Mouse (Mus musculus) macrophage (primary cell): ENCODE measurements around the gene Tmed9. TPM values are rescaled to one million over a fixed set of nuclear protein-coding genes. Genes with fewer than 3 reads are reported as not detected.

Experiments used
- polyA plus RNA-seq: library from polyadenylated mRNA; stranded (reverse); fragments of 250-400 nt; gene quantifications from 3 replicates; pipeline ENCODE4 v1.2.4, GENCODE M21; 2018; ENCODE audit warnings: inconsistent platforms

The Tmed9 gene
- polyA plus RNA-seq, 1 experiment from 2014 or later: 100 TPM

Other genes starting within 250 kb of the Tmed9 start
- gene Mxd3, start 243.9 kb upstream of the Tmed9 start, polyA plus RNA-seq: 0.43 to 1.1 TPM in 2 of 3 replicates, not detected in the other
- gene Lman2, start 210.9 kb upstream of the Tmed9 start, polyA plus RNA-seq: 69.2 to 91.5 TPM (median 78.4 TPM) in 3 replicates
- 3.6 to 11.3 TPM (median 8.4 TPM) in 3 replicates for gene Rgs14, start 204.0 kb upstream of the Tmed9 start, polyA plus RNA-seq
- gene Slc34a1, start 175.5 kb upstream of the Tmed9 start, polyA plus RNA-seq: not detected in 3 replicates
- gene Pfn3, start 158.5 kb upstream of the Tmed9 start, polyA plus RNA-seq: not detected in 3 replicates
- not detected in 3 replicates for gene F12, start 146.9 kb upstream of the Tmed9 start, polyA plus RNA-seq
- 8.4 to 12.3 TPM (median 10.1 TPM) in 3 replicates for gene Grk6, start 128.7 kb upstream of the Tmed9 start, polyA plus RNA-seq
- gene Prr7, start 109.5 kb upstream of the Tmed9 start, polyA plus RNA-seq: 0.27 TPM in 1 of 3 replicates, not detected in the others
- 0.10 TPM in 1 of 3 replicates, not detected in the others for gene Dbn1, start 85.6 kb upstream of the Tmed9 start, polyA plus RNA-seq
- 0.40 to 3.3 TPM (median 0.44 TPM) in 3 replicates for gene Pdlim7, start 60.1 kb upstream of the Tmed9 start, polyA plus RNA-seq
- 6.1 to 22.8 TPM (median 15.9 TPM) in 3 replicates for gene Dok3, start 44.4 kb upstream of the Tmed9 start, polyA plus RNA-seq
- 26.5 to 32.5 TPM (median 27.1 TPM) in 3 replicates for gene Ddx41, start 37.1 kb upstream of the Tmed9 start, polyA plus RNA-seq
- 11.7 to 25.1 TPM (median 12.9 TPM) in 3 replicates for gene Fam193b, start 2.6 kb upstream of the Tmed9 start, polyA plus RNA-seq
- 11.0 to 27.4 TPM (median 23.7 TPM) in 3 replicates for gene B4galt7, start 26.2 kb downstream of the Tmed9 start, polyA plus RNA-seq
- 34.6 to 38.5 TPM (median 35.0 TPM) in 3 replicates for gene Caml, start 49.3 kb downstream of the Tmed9 start, polyA plus RNA-seq
- 30.1 to 38.6 TPM (median 34.6 TPM) in 3 replicates for gene Ddx46, start 61.3 kb downstream of the Tmed9 start, polyA plus RNA-seq
- gene B230219D22Rik, start 119.4 kb downstream of the Tmed9 start, polyA plus RNA-seq: 24.7 to 37.0 TPM (median 34.5 TPM) in 3 replicates
- gene Txndc15, start 140.9 kb downstream of the Tmed9 start, polyA plus RNA-seq: 37.2 to 54.5 TPM (median 47.4 TPM) in 3 replicates
- gene Pcbd2, start 153.6 kb downstream of the Tmed9 start, polyA plus RNA-seq: 22.0 to 41.0 TPM (median 36.0 TPM) in 3 replicates
- gene Catsper3, start 210.8 kb downstream of the Tmed9 start, polyA plus RNA-seq: not detected in 3 replicates